9 mouse cellular contexts compared by ENCODE assay signal in genomic region chr10:87552726-87553125, GRCm38 (mm10). TPM values are rescaled to one million over a fixed set of nuclear protein-coding genes. Genes with fewer than 3 reads are reported as not detected.
A peak's percentile ranks its signal among the peaks of the same experiment; 100 is the strongest.
DNase-seq lines count a peak whose midpoint lies in the region; ATAC-seq and TF ChIP-seq lines count a peak whose summit lies in the region.
"Had no signal": no experiment of that assay in that cellular context is flagged by ENCODE, and none has a peak within 500 bp of the region (broad histone marks: within the 10 kb centered on the region; RNA-seq: fewer than 3 reads in every experiment).

No protein-coding gene starts in this region.

- peak; percentile 97 for ATAC-seq in common myeloid progenitor, adult 5-6 weeks (replicated peaks; ENCODE audit: low read depth, poor library complexity, severe bottlenecking)
- no peak for ATAC-seq in heart, embryonic 11.5 days (replicated peaks; ENCODE audit: insufficient number of reproducible peaks, low FRiP score, low TSS enrichment)
- peak; percentile 71; the same call in 1 of the 2 replicates for ATAC-seq in kidney, embryonic 14.5 days (ENCODE audit: low FRiP score, low TSS enrichment)

- 30% methylated on average over 8 of the region's 8 CpGs for WGBS in heart, embryonic 11.5 days (ENCODE audit: insufficient replicate concordance)
- WGBS in kidney, embryonic 14.5 days, result 32% methylated on average over 8 of the region's 8 CpGs
- WGBS in liver, adult 2 months, result 38% methylated on average over 8 of the region's 8 CpGs

- H3K4me3 ChIP-seq in heart, embryonic 11.5 days (ENCODE audit: low read depth, low read length), result no peak overlapping the region
- H3K4me3 ChIP-seq in kidney, embryonic 14.5 days (ENCODE audit: low read length), result no peak overlapping the region
- H3K4me3 ChIP-seq in liver, adult 2 months (ENCODE audit: insufficient read depth, low read depth, low read length), result no peak overlapping the region

- H3K9me3 ChIP-seq in heart, embryonic 11.5 days (replicated peaks; ENCODE audit: control insufficient read depth, low read length), result no peaks in the 10 kb centered on the region
- no peaks in the 10 kb centered on the region for H3K9me3 ChIP-seq in kidney, embryonic 14.5 days (ENCODE audit: control insufficient read depth, low read length)

- H3K36me3 ChIP-seq in heart, embryonic 11.5 days (ENCODE audit: control insufficient read depth, insufficient read depth, low read length), result no peaks in the 10 kb centered on the region
- H3K36me3 ChIP-seq in kidney, embryonic 14.5 days (ENCODE audit: control insufficient read depth, insufficient read depth, low read length), result no peaks in the 10 kb centered on the region
- H3K36me3 ChIP-seq in liver, adult 2 months (ENCODE audit: control insufficient read depth, insufficient read depth, low read length), result peaks cover 76% of the 10 kb centered on the region

- H3K79me2 ChIP-seq in liver, adult 2 months (ENCODE audit: control insufficient read depth, insufficient read depth, low read length), result peaks cover 4% of the 10 kb centered on the region; the same call in 1 of the 2 replicates

- H3K27me3 ChIP-seq in heart, embryonic 11.5 days (ENCODE audit: control insufficient read depth, insufficient read depth, low read length), result peaks cover 8% of the 10 kb centered on the region
- peaks cover 11% of the 10 kb centered on the region; the same call in 1 of the 2 replicates for H3K27me3 ChIP-seq in kidney, embryonic 14.5 days (ENCODE audit: control insufficient read depth, insufficient read depth, low read length)
- H3K27me3 ChIP-seq in liver, adult 2 months (ENCODE audit: control insufficient read depth, insufficient read depth, low read length), result no peaks in the 10 kb centered on the region

- no peak overlapping the region for H3K9ac ChIP-seq in heart, embryonic 11.5 days (ENCODE audit: low read depth, low read length)
- no peak overlapping the region for H3K9ac ChIP-seq in kidney, embryonic 14.5 days (ENCODE audit: low read depth, low read length)
- H3K9ac ChIP-seq in liver, adult 2 months (ENCODE audit: low read depth, low read length), result no peak overlapping the region

- peak; percentile 86 for TF ChIP-seq CTCF in liver, adult 2 months (IDR thresholded peaks at IDR 0.05; ENCODE audit: low read depth, low read length)

- peak overlapping the region; percentile 43 for H3K4me2 ChIP-seq in heart, embryonic 11.5 days
- H3K4me2 ChIP-seq in kidney, embryonic 14.5 days (replicated peaks; ENCODE audit: low read depth, low read length), result no peak overlapping the region; the same call in 1 of the 2 replicates

- H3K27ac ChIP-seq in heart, embryonic 11.5 days (ENCODE audit: low read depth, low read length), result no peak overlapping the region
- H3K27ac ChIP-seq in kidney, embryonic 14.5 days (ENCODE audit: low read depth, low read length), result no peak overlapping the region
- no peak overlapping the region for H3K27ac ChIP-seq in liver, adult 2 months (replicated peaks; ENCODE audit: insufficient read depth, low read depth, low read length)
- H3K27ac ChIP-seq: macrophage had no signal

- peak; percentile 33 for DNase-seq in CD4-positive helper T cell, adult 2 months (ENCODE audit: low read depth, low spot score)
- DNase-seq in R1 (ENCODE audit: low read depth, low spot score), result peak; percentile 69
- peak; percentile 70 for DNase-seq in liver, adult 2 months (ENCODE audit: extremely low read depth, low read depth, low spot score)
- peak; percentile 6 to 20 for DNase-seq in natural killer cell, adult 2 months (ENCODE audit: low spot score in 2 of 2)
- peak; percentile 16 for DNase-seq in thymus, postnatal 14 days

- TF ChIP-seq POLR2A in liver, adult 2 months (IDR thresholded peaks at IDR 0.05; ENCODE audit: extremely low read depth, insufficient read depth, low read length), result no peak

- H3K4me1 ChIP-seq in heart, embryonic 11.5 days (ENCODE audit: control insufficient read depth, insufficient read depth, low read length), result no peaks in the 10 kb centered on the region
- H3K4me1 ChIP-seq in kidney, embryonic 14.5 days (ENCODE audit: control insufficient read depth, insufficient read depth, low read length), result no peaks in the 10 kb centered on the region
- peaks cover 3% of the 10 kb centered on the region; the same call in 1 of the 2 replicates for H3K4me1 ChIP-seq in liver, adult 2 months (ENCODE audit: control insufficient read depth, insufficient read depth, low read length)

RNA-seq across cellular contexts. Expression of gene Pah, which starts 31.1 kb away (rescaled TPM):
- not detected in 2 replicates for total RNA-seq in common myeloid progenitor, adult 5-6 weeks (2017)
- 0.18 and 0.31 TPM in 2 replicates for polyA plus RNA-seq in heart, embryonic 11.5 days (2014; fragmentation: Nextera tagmentation; extraction: Ambion mirVana)
- 0.36 and 0.60 TPM in 2 replicates for polyA plus RNA-seq in kidney, embryonic 14.5 days (2014; fragmentation: Nextera tagmentation; extraction: Ambion mirVana)
- 1,376 and 1,431 TPM in 2 replicates for total RNA-seq in liver, adult 2 months (2014; rRNA removed)
- polyA plus RNA-seq in liver, adult 2 months (2012; rRNA removed), result 489 and 575 TPM in 2 replicates
- polyA plus RNA-seq: macrophage had no signal

RNA-seq across cellular contexts. Expression of gene Ascl1, which starts 59.3 kb away (rescaled TPM):
- not detected in 2 replicates for total RNA-seq in common myeloid progenitor, adult 5-6 weeks (2017)
- polyA plus RNA-seq in heart, embryonic 11.5 days (2014; fragmentation: Nextera tagmentation; extraction: Ambion mirVana), result 0.11 and 0.20 TPM in 2 replicates
- polyA plus RNA-seq in kidney, embryonic 14.5 days (2014; fragmentation: Nextera tagmentation; extraction: Ambion mirVana), result 0.70 and 0.93 TPM in 2 replicates
- not detected in 2 replicates for total RNA-seq in liver, adult 2 months (2014; rRNA removed)
- not detected in 2 replicates for polyA plus RNA-seq in liver, adult 2 months (2012; rRNA removed)
- polyA plus RNA-seq: macrophage had no signal

Comparison
In these comparisons a context has a peak if more than half of its experiments do, and no peak if none do; other contexts are left out.
1. DNase-seq: peak in every context shown above with its lines; median percentile 70 in liver, adult 2 months; 69 in R1; 33 in CD4-positive helper T cell, adult 2 months; 16 in thymus, postnatal 14 days; 13 in natural killer cell, adult 2 months.
2. RNA of gene Pah, which starts 31.1 kb away (polyA plus RNA-seq): 489 to 575 TPM in liver, adult 2 months; 0.36 to 0.60 TPM in kidney, embryonic 14.5 days and 0.18 to 0.31 TPM in heart, embryonic 11.5 days; every median in the first group is over 100 times any median in the second.